Mouse (Mus musculus): Measurements from ENCODE around the gene Nlrp9c.
"Not testable (repeated sequence)": the region's sequence is repeated elsewhere in the genome, so short reads cannot be mapped to it uniquely, and the experiment has no call there.

Gene Nlrp9c

DNA sequence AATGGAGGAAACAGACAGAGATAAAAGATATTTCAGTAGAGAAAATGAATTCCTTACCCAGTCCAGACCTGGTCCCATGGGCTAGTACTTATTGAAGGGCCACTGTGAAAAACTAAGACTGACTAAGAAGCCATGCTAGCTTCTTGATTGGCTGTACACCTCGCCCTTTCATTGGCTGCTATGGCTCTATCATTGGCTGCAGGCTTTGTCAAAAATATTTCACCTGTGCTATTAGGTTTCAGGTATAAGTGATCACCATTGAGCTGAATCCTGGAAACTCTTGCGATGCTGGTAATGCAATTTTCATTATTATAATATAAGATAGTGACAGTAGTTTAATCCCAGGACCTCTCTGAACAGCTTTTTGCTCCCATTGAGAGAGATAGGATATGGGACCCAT, at the start of gene Nlrp9c:
Nlrp9c (minus strand) TSS at position 101 of the 400 bp plus-strand sequence.
- not testable (repeated sequence) for DNase-seq (ENCODE audit: low spot score in 2 of 2)

DNA sequence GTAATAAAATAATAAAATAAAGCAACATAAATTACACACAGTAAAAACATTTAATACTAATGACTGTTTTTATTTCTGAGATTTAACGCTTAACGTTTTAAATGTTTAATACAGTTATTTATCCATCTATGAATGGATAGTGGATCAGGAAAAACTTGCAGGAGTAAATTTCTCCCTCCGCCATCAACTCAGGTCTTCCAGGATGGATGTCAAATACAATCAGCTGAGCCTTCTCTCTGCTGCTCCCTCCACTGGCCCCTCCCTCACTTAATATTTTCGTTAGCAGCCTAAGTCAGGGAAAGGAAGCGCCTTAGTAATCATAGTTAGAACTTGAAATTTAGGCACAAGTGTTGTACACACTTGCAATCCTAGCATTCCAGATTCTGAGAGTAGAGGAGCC, 31.3 kb upstream of the Nlrp9c start, which contains the start of gene Nlrp4a:
Nlrp4a (plus strand) TSS at position 301 of the 400 bp plus-strand sequence.
- no peak for DNase-seq (ENCODE audit: low spot score in 2 of 2)

DNA sequence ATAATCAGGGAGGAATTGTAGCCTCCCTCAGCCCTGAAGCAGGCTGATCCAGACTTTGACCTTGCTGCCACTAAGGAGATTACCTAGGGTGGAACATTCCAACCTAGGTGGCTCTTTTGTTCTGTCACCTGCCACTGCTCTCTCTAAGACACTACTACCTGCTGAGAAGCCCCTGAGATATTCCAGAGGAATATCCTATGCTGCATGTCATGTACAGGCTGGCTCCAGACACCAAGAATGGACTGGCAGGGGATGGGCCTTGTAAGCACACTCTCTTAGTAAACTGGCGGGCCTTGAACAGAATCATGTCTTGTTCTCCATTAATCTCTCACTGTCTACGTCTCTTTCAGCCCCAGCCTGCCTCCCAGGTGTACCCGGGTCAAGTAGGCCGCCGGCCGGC, 11.7 kb downstream of the Nlrp9c start:
- DNase-seq (ENCODE audit: low spot score in 2 of 2), result not testable (repeated sequence)

DNA sequence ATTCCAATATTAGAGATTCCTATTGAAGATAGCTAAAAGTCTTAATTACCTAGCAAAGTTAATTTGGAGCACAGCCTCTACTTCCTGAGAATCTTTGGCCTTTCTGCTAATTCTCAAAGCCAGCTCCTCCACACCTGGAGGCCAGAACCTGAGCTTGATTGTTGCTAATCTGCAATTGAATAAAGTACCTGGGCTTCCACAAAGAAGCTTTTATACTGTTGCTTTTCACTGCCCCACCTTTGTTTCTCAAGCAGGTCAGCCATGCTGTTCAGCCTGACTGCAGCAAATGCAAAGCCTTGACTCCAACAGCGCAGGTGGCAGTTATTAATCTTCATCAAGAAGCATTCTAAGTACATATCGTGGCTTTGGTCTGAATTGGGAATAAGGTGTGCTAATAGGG, 12.4 kb downstream of the Nlrp9c start:
- DNase-seq (ENCODE audit: low spot score in 2 of 2), result not testable (repeated sequence)

DNA sequence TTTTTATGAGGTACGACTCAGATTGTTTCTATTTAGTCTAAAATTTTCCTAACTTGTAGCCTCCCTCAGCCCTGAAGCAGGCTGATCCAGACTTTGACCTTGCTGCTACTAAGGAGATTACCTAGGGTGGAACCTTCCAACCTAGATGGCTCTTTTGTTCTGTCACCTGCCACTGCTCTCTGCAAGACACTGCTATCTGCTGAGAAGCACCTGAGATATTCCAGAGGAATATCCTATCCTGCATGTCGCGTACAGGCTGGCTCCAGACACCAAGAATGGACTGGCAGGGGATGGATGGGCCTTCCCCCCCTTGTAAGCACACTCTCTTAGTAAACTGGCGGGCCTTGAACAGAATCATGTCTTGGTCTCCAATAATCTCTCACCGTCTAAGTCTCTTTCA, 16.8 kb downstream of the Nlrp9c start:
- DNase-seq (ENCODE audit: low spot score in 2 of 2), result not testable (repeated sequence)

DNA sequence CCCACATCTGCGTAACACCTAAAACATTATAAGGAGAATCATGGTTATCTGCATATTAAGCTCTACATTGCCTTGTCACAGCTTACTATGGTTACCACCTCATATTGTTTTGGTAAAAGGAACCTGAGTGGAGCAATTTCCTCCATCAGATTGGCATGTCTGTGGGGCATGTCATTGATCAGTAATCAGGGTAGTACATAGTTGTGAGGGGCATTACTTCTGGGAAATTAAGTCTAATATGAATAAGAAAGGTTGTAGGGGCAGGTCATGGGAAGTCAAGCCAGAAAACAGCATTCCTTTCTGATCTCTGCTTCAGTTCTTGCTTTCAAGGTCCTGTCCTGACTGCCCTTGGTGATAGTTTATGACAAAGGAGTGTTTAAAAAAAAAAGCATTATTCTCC, 22.7 kb downstream of the Nlrp9c start:
- DNase-seq (ENCODE audit: low spot score in 2 of 2), result no peak

DNA sequence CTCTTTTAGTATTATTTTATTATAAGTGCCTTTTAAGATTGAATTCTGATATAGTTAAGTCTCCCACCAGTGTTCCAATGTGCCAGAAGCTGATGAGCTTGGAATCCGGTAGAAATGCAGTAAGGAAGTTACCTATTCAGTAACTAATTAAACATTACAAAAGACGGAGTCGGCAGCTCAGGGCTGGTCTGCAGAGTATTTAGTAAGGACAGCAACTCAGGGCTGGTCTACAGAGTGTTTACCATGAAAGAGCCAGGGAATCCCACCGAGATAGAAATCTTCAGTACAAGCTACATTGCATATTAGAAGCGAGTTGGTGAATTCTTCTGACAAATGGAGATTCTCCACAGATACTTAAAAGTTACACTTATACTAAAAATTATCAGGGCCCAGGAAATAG, 30.3 kb downstream of the Nlrp9c start:
- not testable (repeated sequence) for DNase-seq (ENCODE audit: low spot score in 2 of 2)

DNA sequence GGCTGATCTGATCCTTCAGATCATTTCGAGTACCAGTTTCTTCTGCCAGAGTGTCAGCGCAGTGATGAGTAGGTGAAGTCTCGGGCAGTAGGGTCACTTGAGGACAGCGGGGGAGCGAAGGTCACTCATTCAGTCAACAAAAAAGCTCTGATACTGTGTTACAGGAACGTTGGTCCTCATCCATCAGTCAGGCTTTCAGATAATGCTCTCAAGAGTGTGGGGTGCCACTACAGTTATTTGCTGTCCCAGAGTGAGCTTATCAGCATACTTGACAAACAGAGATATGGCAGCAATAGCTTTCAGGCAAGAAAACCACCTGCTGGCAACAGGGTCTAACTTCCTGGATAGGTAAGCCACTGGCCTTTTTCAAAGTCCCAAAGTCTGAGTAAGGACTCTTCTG, 46.8 kb downstream of the Nlrp9c start:
- not testable (repeated sequence) for DNase-seq (ENCODE audit: low spot score in 2 of 2)

DNA sequence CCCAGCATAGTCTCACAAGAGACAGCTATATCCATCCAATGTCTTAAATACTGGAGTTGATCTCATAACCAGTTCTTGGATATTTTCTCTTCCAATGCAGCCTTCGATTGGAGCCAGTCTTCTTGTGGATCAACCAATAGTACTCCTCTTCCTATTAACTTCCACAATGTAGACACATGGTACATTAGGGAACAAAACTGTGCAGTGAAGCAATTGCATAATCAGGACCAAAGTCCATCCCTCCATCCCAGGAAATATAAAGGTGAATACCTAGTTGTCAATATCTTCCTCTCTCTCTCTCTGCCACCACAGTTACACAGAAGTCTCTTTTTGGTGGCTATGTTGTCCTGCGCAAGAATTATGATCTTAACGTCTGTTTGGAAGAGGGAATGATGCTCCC, 51.2 kb downstream of the Nlrp9c start:
- not testable (repeated sequence) for DNase-seq (ENCODE audit: low spot score in 2 of 2)

DNA sequence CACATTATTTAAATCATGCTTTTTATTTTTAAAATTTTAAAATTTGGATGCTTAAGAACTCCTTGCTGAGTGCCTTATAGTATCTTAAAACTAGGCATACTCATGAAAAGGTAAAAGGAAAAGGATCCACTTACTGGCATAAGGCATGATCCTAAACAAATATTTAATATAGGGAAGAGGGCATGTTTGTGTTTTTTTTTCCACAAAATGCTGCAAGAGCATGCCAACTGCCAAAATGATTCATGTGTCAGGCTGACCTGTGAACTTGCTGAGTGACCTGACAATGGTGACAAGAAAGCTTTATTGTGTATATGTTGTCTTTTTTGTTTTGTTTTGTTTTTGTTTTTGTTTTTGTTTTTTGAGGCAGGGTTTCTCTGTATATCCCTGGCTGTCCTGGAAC, 53.3 kb downstream of the Nlrp9c start:
- DNase-seq (ENCODE audit: low spot score in 2 of 2), result not testable (repeated sequence)

DNA sequence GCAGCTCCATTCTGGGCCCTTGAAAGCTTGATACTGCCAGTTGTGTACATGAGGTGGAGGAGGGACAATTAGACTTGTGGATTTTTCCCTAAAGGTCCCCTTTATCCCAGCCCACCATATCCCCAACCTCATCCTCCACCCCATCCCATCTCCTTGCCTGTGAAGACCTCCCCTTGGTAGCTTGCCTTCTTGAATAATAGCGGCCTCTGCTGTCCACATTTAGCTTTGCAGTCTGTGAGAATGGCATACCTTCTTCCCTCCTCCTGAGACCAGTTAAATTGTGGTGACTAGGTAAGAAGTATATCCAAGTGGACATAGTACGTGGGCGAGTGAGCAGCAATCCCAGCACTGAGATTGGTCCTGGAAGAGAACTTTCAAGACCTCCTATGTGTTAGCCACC, 83.1 kb downstream of the Nlrp9c start:
- not testable (repeated sequence) for DNase-seq (ENCODE audit: low spot score in 2 of 2)

DNA sequence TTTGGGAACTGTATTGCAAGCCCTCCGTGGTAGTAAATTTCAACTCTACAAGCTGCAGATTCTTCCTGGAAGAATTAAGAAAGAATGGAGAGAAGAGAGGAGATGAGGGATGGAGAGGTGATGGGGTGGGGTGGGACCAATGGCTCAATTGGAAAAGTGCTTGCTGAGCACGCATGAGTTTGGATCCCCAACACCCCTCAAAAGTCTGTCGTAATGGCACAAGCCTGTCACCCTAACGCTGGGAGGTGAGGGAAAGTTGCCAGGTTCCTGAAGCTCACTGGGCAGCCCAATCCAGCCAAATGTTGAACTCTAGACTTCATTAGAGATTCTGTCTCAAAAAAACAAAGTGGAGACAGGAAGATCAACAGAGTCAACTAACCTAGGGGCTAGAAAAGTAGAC, 87.7 kb downstream of the Nlrp9c start:
- DNase-seq (ENCODE audit: low spot score in 2 of 2), result not testable (repeated sequence)

DNA sequence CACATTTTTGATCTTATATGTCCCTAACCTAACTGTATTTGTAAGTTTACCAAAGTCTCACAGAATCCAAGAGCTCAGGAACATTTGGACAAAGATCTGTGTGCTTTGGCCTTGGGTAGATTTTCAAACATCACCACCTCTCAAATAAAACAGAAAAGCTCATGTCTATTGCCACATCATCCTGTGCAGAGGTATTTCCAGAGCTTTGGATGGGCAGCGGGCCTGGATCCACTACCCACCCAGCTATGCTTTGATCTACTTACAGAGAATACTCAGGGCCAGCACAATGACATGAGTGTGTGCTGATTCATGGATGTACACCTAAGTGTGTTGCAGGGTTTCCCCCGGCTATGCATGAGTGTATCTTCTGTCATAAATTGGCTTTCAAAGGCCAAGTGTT, 88.3 kb downstream of the Nlrp9c start:
- DNase-seq (ENCODE audit: low spot score in 2 of 2), result not testable (repeated sequence)

DNA sequence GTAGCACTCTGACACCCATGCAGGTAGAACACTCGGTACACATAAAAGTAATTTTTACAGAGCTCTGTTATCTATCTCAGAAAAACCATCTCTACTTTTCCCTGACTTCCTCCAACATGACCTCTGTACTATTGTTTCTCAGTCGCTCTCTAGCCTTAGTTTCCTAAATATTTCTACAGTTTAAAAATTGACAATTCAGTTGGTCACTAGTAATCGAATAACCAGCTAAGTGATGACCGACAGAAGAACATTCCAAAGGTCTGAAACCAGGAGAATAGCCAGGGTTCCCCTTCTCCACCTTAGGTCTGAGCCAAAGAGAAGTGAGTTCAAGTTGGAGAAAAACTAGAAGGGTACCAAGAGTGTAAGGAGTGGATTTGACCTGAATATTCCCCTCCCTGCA, 91.7 kb downstream of the Nlrp9c start:
- not testable (repeated sequence) for DNase-seq (ENCODE audit: low spot score in 2 of 2)

DNA sequence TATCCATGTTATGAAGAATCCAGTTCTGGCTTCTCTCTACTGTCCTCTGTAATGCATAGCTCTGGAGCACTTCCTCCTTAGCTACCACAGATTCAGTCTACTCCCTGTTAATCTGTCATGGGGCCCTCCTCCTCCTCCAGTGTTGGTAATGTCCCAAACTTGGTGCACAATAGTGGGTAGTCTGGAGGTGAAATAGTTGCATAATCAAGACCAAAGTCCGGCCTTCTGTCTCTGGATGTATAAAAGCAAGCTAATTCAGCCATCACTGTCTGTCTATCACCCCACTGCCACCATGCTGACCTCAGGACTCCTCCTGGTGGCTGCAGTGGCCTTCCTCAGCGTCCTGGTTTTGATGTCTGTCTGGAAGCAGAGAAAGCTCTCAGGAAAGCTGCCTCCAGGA, 96.6 kb downstream of the Nlrp9c start, which contains the start of gene Cyp2a4:
Cyp2a4 (plus strand) TSS at position 244 of the 400 bp plus-strand sequence.
- DNase-seq (ENCODE audit: low spot score in 2 of 2), result not testable (repeated sequence)

DNA sequence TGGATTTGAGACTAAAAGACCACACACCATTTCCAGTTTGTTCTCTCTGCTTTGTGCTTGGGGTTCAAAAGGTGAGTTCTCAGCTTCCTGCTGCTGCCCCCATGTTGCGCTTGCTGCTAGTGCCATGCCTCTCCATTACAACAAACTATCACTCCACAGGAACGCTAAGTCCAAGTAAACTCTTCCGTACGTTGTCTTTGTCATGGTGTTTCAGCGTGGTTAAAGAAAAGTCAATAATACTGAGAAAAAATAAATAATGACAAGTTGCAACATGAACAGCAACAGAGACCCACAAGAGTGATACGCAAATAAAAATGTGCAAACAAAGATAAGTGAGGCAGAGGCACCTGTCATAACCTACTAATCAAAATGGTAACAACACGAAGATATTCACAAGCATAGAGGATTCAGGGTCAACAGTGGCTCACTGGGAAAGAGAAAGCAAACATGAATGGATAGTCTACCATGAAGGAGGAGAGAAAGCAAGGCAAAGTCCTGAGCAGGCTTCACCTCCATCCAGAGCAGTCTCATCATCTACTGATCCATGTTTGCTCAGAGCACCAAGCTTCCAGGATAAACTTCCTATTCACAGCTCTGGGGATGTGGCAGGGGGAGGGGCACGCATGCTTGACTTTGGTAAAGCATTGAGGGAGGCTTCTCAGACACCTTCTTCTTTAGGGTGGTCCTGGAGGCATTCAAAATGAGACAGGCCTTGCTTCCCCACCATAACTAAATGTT, 99.9 kb downstream of the Nlrp9c start:
- not testable (repeated sequence) for DNase-seq (ENCODE audit: low spot score in 2 of 2)

Measured in thymus, postnatal 10 days (tissue).